Mouse (Mus musculus): Measurements from ENCODE around the gene Ina. TPM values are rescaled to one million over a fixed set of nuclear protein-coding genes. Genes with fewer than 3 reads are reported as not detected.
A peak's percentile ranks its signal among the peaks of the same experiment; 100 is the strongest.

Ina gene
- total and polyA plus RNA-seq, 3 experiments = not detected

DNA sequence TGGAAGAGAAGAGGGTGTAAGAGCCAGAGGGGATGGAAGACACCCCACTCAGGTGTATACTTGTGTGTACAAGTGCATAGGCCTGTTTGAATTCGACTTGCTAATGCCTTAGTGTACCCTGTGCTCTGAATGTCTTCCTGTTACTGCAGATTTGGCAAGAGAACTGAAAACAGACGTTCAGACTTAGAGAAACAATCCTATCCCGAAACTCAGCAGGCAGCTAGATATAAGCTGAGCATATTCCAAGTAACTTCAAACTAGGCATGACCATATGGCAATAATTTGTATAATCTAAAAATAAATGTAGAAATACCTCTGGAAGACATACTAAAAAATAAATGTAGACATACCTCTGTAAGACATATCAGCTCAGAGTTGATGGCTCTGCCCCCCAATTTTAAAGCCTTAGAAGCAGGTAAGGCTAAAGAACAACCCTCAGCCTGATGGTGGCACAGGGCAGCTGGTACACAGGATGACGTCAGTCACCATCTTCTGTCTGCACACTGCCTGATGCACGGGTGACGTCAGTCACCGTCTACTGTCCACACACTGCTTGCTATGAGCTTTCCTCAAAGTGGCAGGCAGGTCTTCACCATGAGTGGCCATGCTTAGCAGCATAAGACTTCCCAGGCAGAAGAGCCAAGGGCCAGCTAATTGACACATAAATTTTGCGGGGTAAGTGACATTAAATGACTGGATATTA is 16.2 kb upstream of the Ina start:
- no peak overlapping the region for H3K27ac ChIP-seq (ENCODE audit: control insufficient read depth, low read depth, low read length)
- no peaks in the 10 kb centered on the region for H3K9me3 ChIP-seq (replicated peaks; ENCODE audit: insufficient read depth, low read length)
- H3K79me2 ChIP-seq (ENCODE audit: control insufficient read depth, insufficient read depth, low read length, poor library complexity) = no peaks in the 10 kb centered on the region
- H3K4me3 ChIP-seq (ENCODE audit: control insufficient read depth in 1 of 2, insufficient read depth in 1 of 2, low read depth in 2 of 2, low read length in 2 of 2) = no peak overlapping the region
- peaks cover 0 to 17% of the 10 kb centered on the region in 2 experiments; a peak in 2 of 4 replicates for H3K36me3 ChIP-seq (ENCODE audit: control insufficient read depth in 1 of 2, insufficient read depth in 2 of 2, low read length in 2 of 2)
- H3K4me1 ChIP-seq (ENCODE audit: control insufficient read depth in 1 of 2, insufficient read depth in 2 of 2, low read length in 2 of 2) = peaks cover 12 to 23% of the 10 kb centered on the region in 2 experiments
- no peaks in the 10 kb centered on the region for H3K27me3 ChIP-seq (ENCODE audit: control insufficient read depth in 1 of 2, insufficient read depth in 2 of 2, low read length in 2 of 2)
- TF ChIP-seq ZNF384 (IDR thresholded peaks at IDR 0.05; ENCODE audit: low read depth, low read length) (no peak), POLR2AphosphoS2 (IDR thresholded peaks at IDR 0.05; ENCODE audit: low read length) (no peak), POLR2AphosphoS5 (IDR thresholded peaks at IDR 0.05; ENCODE audit: borderline replicate concordance, low read depth, low read length) (no peak), ELF1 (IDR thresholded peaks at IDR 0.05; ENCODE audit: low read depth, low read length) (no peak), ZKSCAN1 (IDR thresholded peaks at IDR 0.05; ENCODE audit: low read depth, low read length) (no peak), KAT2A (conservative IDR thresholded peaks at IDR 0.05; ENCODE audit: low read depth, low read length) (no peak), SMC3 (IDR thresholded peaks at IDR 0.05; ENCODE audit: low read depth, low read length) (no peak), UBTF (IDR thresholded peaks at IDR 0.05; ENCODE audit: borderline replicate concordance, insufficient read depth, low read depth, low read length) (no peak), HCFC1 (IDR thresholded peaks at IDR 0.05; ENCODE audit: low read depth, low read length) (no peak), TBP (IDR thresholded peaks at IDR 0.05; ENCODE audit: low read depth, low read length) (no peak), USF2 (IDR thresholded peaks at IDR 0.05; ENCODE audit: borderline replicate concordance in 1 of 2, insufficient read depth in 1 of 2, low read depth in 1 of 2, low read length in 2 of 2) (no peak), MEF2A (IDR thresholded peaks at IDR 0.05; ENCODE audit: extremely low read depth, insufficient replicate concordance, low read depth, low read length, poor library complexity, severe bottlenecking) (no peak), ZC3H11A (IDR thresholded peaks at IDR 0.05; ENCODE audit: low read depth, low read length) (no peak), ETS1 (IDR thresholded peaks at IDR 0.05; ENCODE audit: low read depth, low read length) (no peak), MAX (IDR thresholded peaks at IDR 0.05; ENCODE audit: low read length) (no peak), USF1 (IDR thresholded peaks at IDR 0.05; ENCODE audit: low read depth, low read length) (no peak), MYB (IDR thresholded peaks at IDR 0.05; ENCODE audit: low read depth, low read length) (no peak)
- H3K9ac ChIP-seq (ENCODE audit: control insufficient read depth, low read depth, low read length, poor library complexity, severe bottlenecking) = no peak overlapping the region
- no peak for DNase-seq (ENCODE audit: low read depth, low spot score)

DNA sequence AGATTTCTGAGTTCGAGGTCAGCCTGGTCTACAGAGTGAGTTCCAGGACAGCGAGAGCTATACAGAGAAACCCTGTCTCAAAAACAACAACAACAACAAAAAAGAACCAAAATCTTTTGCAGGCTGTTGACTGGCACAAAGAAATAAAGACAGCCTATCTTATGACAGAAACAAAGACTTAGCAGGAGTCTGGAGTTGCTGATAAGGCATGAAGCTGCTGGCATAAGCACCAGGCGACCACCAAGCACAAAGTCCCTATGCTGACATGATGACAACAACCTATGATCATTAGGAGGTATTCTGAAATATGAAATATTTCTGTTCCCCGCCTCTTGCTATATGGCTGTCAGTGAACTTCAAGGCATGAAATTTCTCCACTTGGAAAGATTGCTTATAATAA is 15.5 kb upstream of the Ina start:
- Histone ChIP-seq H3K79me2 (ENCODE audit: control insufficient read depth, insufficient read depth, low read length, poor library complexity) (no peaks in the 10 kb centered on the region), H3K27ac (ENCODE audit: control insufficient read depth, low read depth, low read length) (no peak overlapping the region; the same call in 1 of the 2 replicates), H3K4me1 (ENCODE audit: control insufficient read depth in 1 of 2, insufficient read depth in 2 of 2, low read length in 2 of 2) (peaks cover 17 to 29% of the 10 kb centered on the region in 2 experiments), H3K27me3 (ENCODE audit: control insufficient read depth in 1 of 2, insufficient read depth in 2 of 2, low read length in 2 of 2) (no peaks in the 10 kb centered on the region), H3K4me3 (ENCODE audit: control insufficient read depth in 1 of 2, insufficient read depth in 1 of 2, low read depth in 2 of 2, low read length in 2 of 2) (0 out of 4 replicates have a peak overlapping the region, but pooled peaks of 1 of the 2 experiments have one; percentile 7), H3K9ac (ENCODE audit: control insufficient read depth, low read depth, low read length, poor library complexity, severe bottlenecking) (no peak overlapping the region), H3K36me3 (ENCODE audit: control insufficient read depth in 1 of 2, insufficient read depth in 2 of 2, low read length in 2 of 2) (peaks cover 0 to 24% of the 10 kb centered on the region in 2 experiments; a peak in 2 of 4 replicates), H3K9me3 (replicated peaks; ENCODE audit: insufficient read depth, low read length) (no peaks in the 10 kb centered on the region)
- DNase-seq (ENCODE audit: low read depth, low spot score) = peak; percentile 54
- TF ChIP-seq ZKSCAN1 (IDR thresholded peaks at IDR 0.05; ENCODE audit: low read depth, low read length) (no peak), MAFK (IDR thresholded peaks at IDR 0.05; ENCODE audit: borderline replicate concordance, low read depth, low read length) (no peak; the same call in 1 of the 2 replicates), USF2 (IDR thresholded peaks at IDR 0.05; ENCODE audit: borderline replicate concordance in 1 of 2, insufficient read depth in 1 of 2, low read depth in 1 of 2, low read length in 2 of 2) (no peak), MAX (IDR thresholded peaks at IDR 0.05; ENCODE audit: low read length) (no peak), MEF2A (IDR thresholded peaks at IDR 0.05; ENCODE audit: extremely low read depth, insufficient replicate concordance, low read depth, low read length, poor library complexity, severe bottlenecking) (no peak), MYB (IDR thresholded peaks at IDR 0.05; ENCODE audit: low read depth, low read length) (peak; percentile 37; the same call in 1 of the 2 replicates), SIN3A (IDR thresholded peaks at IDR 0.05; ENCODE audit: low read length) (peak; percentile 74), GABPA (IDR thresholded peaks at IDR 0.05; ENCODE audit: low read depth, low read length) (no peak), ETS1 (IDR thresholded peaks at IDR 0.05; ENCODE audit: low read depth, low read length) (peak; percentile 65; the same call in 1 of the 2 replicates), RAD21 (IDR thresholded peaks at IDR 0.05; ENCODE audit: low read depth, low read length) (no peak), CHD1 (IDR thresholded peaks at IDR 0.05; ENCODE audit: low read depth, low read length) (peak; percentile 37; the same call in 1 of the 2 replicates), NRF1 (IDR thresholded peaks at IDR 0.05; ENCODE audit: insufficient read depth, low read depth, low read length, poor library complexity, severe bottlenecking) (no peak), ZC3H11A (IDR thresholded peaks at IDR 0.05; ENCODE audit: low read depth, low read length) (no peak), KAT2A (conservative IDR thresholded peaks at IDR 0.05; ENCODE audit: low read depth, low read length) (no peak), RCOR1 (IDR thresholded peaks at IDR 0.05; ENCODE audit: low read depth, low read length) (peak; percentile 86), CTCF (IDR thresholded peaks at IDR 0.05 in 2 of 3, conservative IDR thresholded peaks at IDR 0.05 in 1 of 3; ENCODE audit: control insufficient read depth in 1 of 3, insufficient read depth in 1 of 3, low read depth in 2 of 3, low read length in 3 of 3, poor library complexity in 1 of 3, severe bottlenecking in 1 of 3) (no peak), USF1 (IDR thresholded peaks at IDR 0.05; ENCODE audit: low read depth, low read length) (no peak), UBTF (IDR thresholded peaks at IDR 0.05; ENCODE audit: borderline replicate concordance, insufficient read depth, low read depth, low read length) (no peak), MAZ (IDR thresholded peaks at IDR 0.05; ENCODE audit: low read depth, low read length) (no peak), POLR2AphosphoS2 (IDR thresholded peaks at IDR 0.05; ENCODE audit: low read length) (no peak)

All from MEL (cell line).